Mouse (Mus musculus): ENCODE measurements at regions not wholly inside any gene's neighbourhood (a gene's known extent, or its start where the extent isn't known, plus 50 kb on each side); places are given as distances from the start of the nearest gene placed in this dataset.

GRCm38 (mm10) chr13:30036071-30036470 lies 50.2 kb upstream of the E2f3 start:
- TF ChIP-seq POLR2A (IDR thresholded peaks at IDR 0.05; ENCODE audit: extremely low read depth, insufficient read depth, low read length) (no peak), CTCF (IDR thresholded peaks at IDR 0.05; ENCODE audit: extremely low read depth, insufficient read depth, low read length) (no peak)
- Histone ChIP-seq H3K4me1 (ENCODE audit: control insufficient read depth, insufficient read depth, low read length) (no peaks in the 10 kb centered on the region), H3K27ac (ENCODE audit: insufficient read depth, low read length) (no peak overlapping the region), H3K4me3 (ENCODE audit: insufficient read depth, low read length) (no peak overlapping the region)

Data from cortical plate, adult 2 months (tissue).